Mouse (Mus musculus) intestine, embryonic 16.5 days (tissue): ENCODE measurements around the gene Mrtfa. TPM values are rescaled to one million over a fixed set of nuclear protein-coding genes. Genes with fewer than 3 reads are reported as not detected.

ENCODE experiments used
- ATAC-seq: fragments of 200-750 bp; cut with Nextera tagmentation; 2 replicates; pipeline ENCODE4 v1.8.0; 2017; ENCODE audit warnings: moderate TSS enrichment, moderate library complexity
- H3K27ac ChIP-seq: fragments of 300-500 bp; sonication (generic); 2 replicates; pipeline ENCODE4 v1.5.1; 2014; ENCODE audit warnings: mild to moderate bottlenecking, low read length
- H3K27me3 ChIP-seq: fragments of 300-500 bp; sonication (generic); replicated peaks from 2 replicates; pipeline ENCODE4 v1.6.1; 2014; ENCODE audit warnings: low read length, control low read depth, mixed read lengths; ENCODE audit not compliant: control insufficient read depth, insufficient read depth
- H3K36me3 ChIP-seq: fragments of 300-500 bp; sonication (generic); 2 replicates; pipeline ENCODE4 v1.6.1; 2014; ENCODE audit warnings: low read length, control low read depth; ENCODE audit not compliant: control insufficient read depth, insufficient read depth
- H3K4me1 ChIP-seq: fragments of 300-500 bp; sonication (generic); 2 replicates; pipeline ENCODE4 v1.6.1; 2014; ENCODE audit warnings: low read length, control low read depth, mixed read lengths; ENCODE audit not compliant: control insufficient read depth, insufficient read depth
- H3K4me2 ChIP-seq: fragments of 300-500 bp; sonication (generic); 2 replicates; pipeline ENCODE4 v1.6.1; 2014; ENCODE audit warnings: low read depth, low read length, control low read depth
- H3K4me3 ChIP-seq: fragments of 300-500 bp; sonication (generic); 2 replicates; pipeline ENCODE4 v1.5.1; 2014; ENCODE audit warnings: mild to moderate bottlenecking, low read length
- H3K9ac ChIP-seq: fragments of 300-500 bp; sonication (generic); 2 replicates; pipeline ENCODE4 v1.6.1; 2014; ENCODE audit warnings: low read depth, low read length
- H3K9me3 ChIP-seq: fragments of 300-500 bp; sonication (generic); 2 replicates; pipeline ENCODE4 v1.6.1; 2016; ENCODE audit warnings: low read length, control low read depth; ENCODE audit not compliant: control insufficient read depth
- WGBS: fragments of 180-500 bp; shearing (Covaris S2); extraction: QIAGEN DNeasy Blood & Tissue Kit; methylation state at CpG from one replicate; pipeline ENCODE4 v1.1.7; 2014; 5-methylcytosine and 5-hydroxymethylcytosine counted together
- polyA plus RNA-seq: library from polyadenylated mRNA; unstranded; fragments of >200 nt; fragmentation: Nextera tagmentation; extraction: Ambion mirVana; gene quantifications from 2 replicates; pipeline ENCODE4 v1.2.1, GENCODE M21; 2015

Mrtfa gene
- polyA plus RNA-seq, 1 experiment from 2014 or later: 13.7 TPM

- H3K27ac ChIP-seq: no peak overlapping the region
- H3K36me3 ChIP-seq: no peaks in the 10 kb centered on the region
- H3K4me1 ChIP-seq: 0 out of 2 replicates have a peak, but pooled peaks cover 4% of the 10 kb centered on the region
- H3K27me3 ChIP-seq: no peaks in the 10 kb centered on the region
- H3K4me2 ChIP-seq: no peak overlapping the region
- ATAC-seq: no peak
- H3K9ac ChIP-seq: no peak overlapping the region
- WGBS: 80% methylated on average over 1 of the region's 1 CpGs
- H3K4me3 ChIP-seq: no peak overlapping the region
- no peaks in the 10 kb centered on the region for H3K9me3 ChIP-seq
Measured at GRCm38 (mm10) chr15:81074543-81074942, 116.0 kb downstream of the Mrtfa start.

DNA sequence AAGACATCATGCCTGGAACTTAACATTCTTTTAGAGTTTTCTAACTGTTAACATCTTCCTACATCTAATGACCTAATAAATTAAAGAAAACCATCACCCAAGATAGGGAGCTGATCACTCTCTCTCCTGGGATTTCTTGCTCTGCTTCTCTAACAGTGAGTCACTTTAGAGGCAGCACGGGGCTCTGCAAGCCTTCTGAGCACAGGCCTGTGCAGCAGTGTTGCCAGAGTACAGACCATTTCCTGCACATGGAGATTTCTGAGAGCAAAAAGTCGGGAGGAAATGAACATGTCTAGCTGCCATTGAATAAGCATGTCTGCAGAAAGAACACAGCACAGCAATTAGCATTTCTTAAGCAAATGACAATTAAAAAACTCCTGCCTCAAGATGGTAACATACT is 116.8 kb downstream of the Mrtfa start:
- Histone ChIP-seq H3K4me1 (0 out of 2 replicates have a peak, but pooled peaks cover 4% of the 10 kb centered on the region), H3K9ac (no peak overlapping the region), H3K4me3 (no peak overlapping the region), H3K4me2 (no peak overlapping the region), H3K27me3 (no peaks in the 10 kb centered on the region), H3K36me3 (no peaks in the 10 kb centered on the region), H3K9me3 (no peaks in the 10 kb centered on the region), H3K27ac (no peak overlapping the region)
- 43% methylated on average over 2 of the region's 2 CpGs for WGBS
- ATAC-seq: no peak

DNA sequence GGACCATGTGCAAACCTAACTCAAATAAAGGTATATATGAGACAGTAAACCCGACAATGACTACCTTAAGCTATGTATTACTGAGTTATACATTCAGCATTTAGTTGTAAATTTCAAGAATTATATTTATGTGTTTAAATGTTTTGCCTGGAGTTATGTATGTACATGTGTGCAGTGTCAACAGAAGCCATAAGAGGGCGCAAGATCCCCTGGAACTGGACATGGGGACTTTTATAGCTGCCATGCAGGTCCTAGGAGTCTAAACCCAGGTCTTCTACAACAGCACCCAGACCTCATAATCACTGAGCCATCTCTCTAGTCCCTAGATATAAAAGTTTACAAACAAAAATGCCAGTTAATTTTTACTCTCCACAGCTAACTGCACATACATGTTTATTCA is 117.8 kb downstream of the Mrtfa start:
- H3K9me3 ChIP-seq: no peaks in the 10 kb centered on the region
- 0 out of 2 replicates have a peak, but pooled peaks cover 4% of the 10 kb centered on the region for H3K4me1 ChIP-seq
- H3K27me3 ChIP-seq: no peaks in the 10 kb centered on the region
- WGBS: 81% methylated on average over 2 of the region's 2 CpGs
- H3K27ac ChIP-seq: no peak overlapping the region
- ATAC-seq: no peak
- no peak overlapping the region for H3K9ac ChIP-seq
- no peaks in the 10 kb centered on the region for H3K36me3 ChIP-seq
- no peak overlapping the region for H3K4me3 ChIP-seq
- H3K4me2 ChIP-seq: no peak overlapping the region

- H3K4me3 ChIP-seq: no peak overlapping the region
- no peaks in the 10 kb centered on the region for H3K27me3 ChIP-seq
- no peak for ATAC-seq
- no peak overlapping the region for H3K9ac ChIP-seq
- 63% methylated on average over 1 of the region's 1 CpGs for WGBS
- H3K4me1 ChIP-seq: 0 out of 2 replicates have a peak, but pooled peaks cover 4% of the 10 kb centered on the region
- no peak overlapping the region for H3K4me2 ChIP-seq
- H3K36me3 ChIP-seq: no peaks in the 10 kb centered on the region
- H3K9me3 ChIP-seq: no peaks in the 10 kb centered on the region
- no peak overlapping the region for H3K27ac ChIP-seq
Measured at GRCm38 (mm10) chr15:81070470-81070869, 120.1 kb downstream of the Mrtfa start.

DNA sequence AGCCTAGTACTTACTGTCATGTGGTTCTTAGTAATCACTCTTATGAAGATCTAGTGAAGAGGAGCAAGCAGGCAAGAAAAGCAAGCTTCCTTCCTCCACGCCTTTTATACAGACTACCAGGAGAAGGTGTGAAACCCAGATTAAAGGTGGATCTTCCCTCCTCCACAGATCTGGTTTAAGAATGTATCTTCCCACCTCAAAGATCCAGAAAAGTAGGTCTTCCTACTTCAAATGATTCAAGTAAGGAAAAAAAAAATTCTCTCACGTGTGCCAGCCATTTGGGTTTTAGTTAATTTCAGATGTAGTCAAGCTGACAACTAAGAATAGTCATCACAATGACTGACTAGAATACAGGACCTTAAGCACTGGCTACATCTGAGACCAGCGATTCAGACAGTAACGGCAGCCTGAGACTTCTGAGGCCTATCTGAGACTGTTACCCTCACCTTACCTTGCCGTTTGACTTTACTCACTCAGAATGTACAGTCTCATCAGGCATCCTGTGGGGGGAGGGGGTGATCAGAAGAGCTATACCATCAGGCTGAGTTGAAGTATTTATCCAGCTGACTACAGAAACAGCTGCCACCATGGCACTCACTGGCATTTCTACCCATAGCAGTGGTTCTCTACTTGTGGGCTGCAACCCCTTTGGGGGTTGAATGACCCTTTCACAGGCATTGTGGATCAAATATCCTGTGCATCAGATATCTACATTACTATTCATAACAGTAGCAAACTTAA is 121.7 kb downstream of the Mrtfa start:
- Histone ChIP-seq H3K36me3 (no peaks in the 10 kb centered on the region), H3K4me3 (no peak overlapping the region), H3K27me3 (no peaks in the 10 kb centered on the region), H3K4me2 (no peak overlapping the region), H3K9ac (no peak overlapping the region), H3K4me1 (0 out of 2 replicates have a peak, but pooled peaks cover 1% of the 10 kb centered on the region), H3K9me3 (no peaks in the 10 kb centered on the region), H3K27ac (no peak overlapping the region)
- WGBS: 97% methylated on average over 5 of the region's 5 CpGs
- ATAC-seq: no peak

DNA sequence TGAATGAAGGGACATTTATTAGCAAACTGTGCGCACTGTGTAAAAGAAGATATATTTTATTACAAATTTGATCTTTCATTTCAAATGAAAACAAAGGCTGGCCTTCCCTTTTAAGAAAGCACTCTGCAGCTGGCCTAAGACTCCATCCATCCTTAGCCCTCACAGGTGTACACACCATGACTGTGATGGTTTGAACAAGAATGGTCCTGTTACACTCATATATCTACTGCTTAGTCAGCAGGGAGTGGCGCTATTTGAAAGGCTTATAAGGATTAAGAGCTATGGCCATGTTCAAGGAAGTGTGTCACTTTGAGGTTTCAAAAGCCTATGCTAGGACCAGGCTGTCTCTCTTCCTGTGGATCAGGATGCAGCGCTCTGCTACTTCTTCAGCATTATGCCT is 122.8 kb downstream of the Mrtfa start:
- 86% methylated on average over 3 of the region's 3 CpGs for WGBS
- no peaks in the 10 kb centered on the region for H3K9me3 ChIP-seq
- no peak overlapping the region for H3K4me2 ChIP-seq
- H3K36me3 ChIP-seq: no peaks in the 10 kb centered on the region
- no peaks in the 10 kb centered on the region for H3K27me3 ChIP-seq
- H3K4me1 ChIP-seq: peaks cover 3% of the 10 kb centered on the region
- no peak overlapping the region for H3K4me3 ChIP-seq
- no peak for ATAC-seq
- no peak overlapping the region for H3K9ac ChIP-seq
- H3K27ac ChIP-seq: no peak overlapping the region

- Histone ChIP-seq H3K36me3 (no peaks in the 10 kb centered on the region), H3K9ac (no peak overlapping the region), H3K4me3 (no peak overlapping the region), H3K27me3 (no peaks in the 10 kb centered on the region), H3K9me3 (no peaks in the 10 kb centered on the region), H3K4me1 (peaks cover 11% of the 10 kb centered on the region), H3K27ac (no peak overlapping the region), H3K4me2 (no peak overlapping the region)
- no peak for ATAC-seq
- 62% methylated on average over 5 of the region's 5 CpGs for WGBS
Measured at GRCm38 (mm10) chr15:81066976-81067375, 123.6 kb downstream of the Mrtfa start.

DNA sequence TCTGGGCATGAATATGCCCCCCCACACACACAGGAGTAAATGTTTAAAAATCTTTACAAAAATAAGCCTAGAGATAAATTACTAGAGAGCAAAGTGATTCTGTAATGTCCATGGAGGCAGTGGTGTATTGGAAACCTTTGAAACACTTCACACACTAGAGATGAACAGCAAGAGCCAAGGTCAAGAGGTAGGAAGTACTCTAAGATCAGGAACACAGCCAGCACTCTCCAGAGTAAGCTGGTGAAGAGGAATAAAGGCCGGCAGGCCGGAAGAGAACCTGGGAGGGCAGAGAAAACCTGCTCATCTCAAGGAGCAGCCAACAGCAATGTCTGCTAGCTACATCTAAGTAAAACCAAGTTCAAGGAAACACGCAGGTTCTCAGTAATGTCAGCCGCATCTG is 125.9 kb downstream of the Mrtfa start:
- no peak for ATAC-seq
- H3K9me3 ChIP-seq: no peaks in the 10 kb centered on the region
- no peak overlapping the region for H3K4me2 ChIP-seq
- no peaks in the 10 kb centered on the region for H3K36me3 ChIP-seq
- peaks cover 16% of the 10 kb centered on the region for H3K4me1 ChIP-seq
- H3K27me3 ChIP-seq: no peaks in the 10 kb centered on the region
- no peak overlapping the region for H3K27ac ChIP-seq
- WGBS: 96% methylated on average over 4 of the region's 4 CpGs
- H3K9ac ChIP-seq: no peak overlapping the region
- H3K4me3 ChIP-seq: no peak overlapping the region

DNA sequence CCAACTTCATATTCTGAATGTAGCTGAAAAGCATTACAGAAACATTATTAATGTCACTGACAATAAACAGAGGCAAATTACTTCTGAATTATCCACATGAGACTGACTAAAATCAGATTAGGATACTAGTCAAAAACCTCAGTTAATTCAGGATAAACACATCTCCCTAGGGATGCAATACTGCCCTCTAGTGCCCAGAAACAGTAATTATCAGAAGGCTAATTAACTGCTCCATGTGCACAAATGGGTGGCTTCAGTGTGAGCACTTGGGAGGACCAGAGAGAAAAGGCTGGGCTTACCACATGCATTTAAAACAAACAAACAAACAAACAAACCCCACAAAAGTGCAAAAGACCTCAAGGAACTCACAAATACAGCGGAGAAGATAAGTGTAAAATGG is 126.4 kb downstream of the Mrtfa start:
- Histone ChIP-seq H3K4me2 (no peak overlapping the region), H3K36me3 (no peaks in the 10 kb centered on the region), H3K4me1 (peaks cover 16% of the 10 kb centered on the region), H3K27ac (no peak overlapping the region), H3K9ac (no peak overlapping the region), H3K27me3 (no peaks in the 10 kb centered on the region), H3K4me3 (no peak overlapping the region), H3K9me3 (no peaks in the 10 kb centered on the region)
- WGBS: 49% methylated on average over 1 of the region's 1 CpGs
- no peak for ATAC-seq

DNA sequence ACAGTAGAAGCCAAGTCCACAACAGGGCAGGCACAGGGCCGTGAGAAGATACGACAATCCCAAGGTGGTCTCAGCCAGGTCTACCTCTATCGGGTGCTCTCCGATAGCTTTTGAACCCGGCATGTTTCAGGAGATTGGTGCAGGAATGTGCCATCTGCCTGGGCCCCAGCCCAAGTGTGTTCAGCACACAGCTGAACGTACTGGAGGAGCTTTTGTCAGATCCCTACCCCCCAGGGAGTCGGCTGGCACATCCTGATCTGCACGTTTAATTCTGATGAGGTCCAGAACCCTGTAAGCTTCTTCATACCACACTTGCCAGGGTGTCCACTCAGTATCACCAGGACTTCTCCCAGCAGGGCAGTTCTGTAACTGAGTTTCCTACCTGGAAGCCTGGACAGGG is 127.9 kb downstream of the Mrtfa start:
- WGBS: 33% methylated on average over 8 of the region's 8 CpGs
- no peak overlapping the region for H3K4me2 ChIP-seq
- no peaks in the 10 kb centered on the region for H3K27me3 ChIP-seq
- H3K9me3 ChIP-seq: no peaks in the 10 kb centered on the region
- peak overlapping the region; percentile 46 for H3K27ac ChIP-seq
- H3K4me3 ChIP-seq: no peak overlapping the region
- H3K36me3 ChIP-seq: no peaks in the 10 kb centered on the region
- ATAC-seq: peak; percentile 16; the same call in 1 of the 2 replicates
- peaks cover 19% of the 10 kb centered on the region for H3K4me1 ChIP-seq
- peak overlapping the region; percentile 12; the same call in 1 of the 2 replicates for H3K9ac ChIP-seq
